Mouse (Mus musculus): Measurements from ENCODE around the gene Ankrd13d.
"Not testable (repeated sequence)": the region's sequence is repeated elsewhere in the genome, so short reads cannot be mapped to it uniquely, and the experiment has no call there.

Ankrd13d gene

GRCm38 (mm10) chr19:4264171-4264780, 18.7 kb downstream of the Ankrd13d start:
- no peak for DNase-seq (ENCODE audit: low spot score in 2 of 2)

- DNase-seq (ENCODE audit: low spot score in 2 of 2): no peak
Observed at GRCm38 (mm10) chr19:4263702-4264101, 19.2 kb downstream of the Ankrd13d start.

GRCm38 (mm10) chr19:4262756-4263155, 20.2 kb downstream of the Ankrd13d start:
- DNase-seq (ENCODE audit: low spot score in 2 of 2): no peak

GRCm38 (mm10) chr19:4261038-4261698, 21.8 kb downstream of the Ankrd13d start:
- DNase-seq (ENCODE audit: low spot score in 2 of 2): peak in 1 of 2 experiments; percentile 52

- no peak for DNase-seq (ENCODE audit: low spot score in 2 of 2)
Observed at GRCm38 (mm10) chr19:4257897-4258252, 25.1 kb downstream of the Ankrd13d start.

GRCm38 (mm10) chr19:4257216-4257896, 25.6 kb downstream of the Ankrd13d start:
- DNase-seq (ENCODE audit: low spot score in 2 of 2): peak; percentile 87 to 95

- DNase-seq (ENCODE audit: low spot score in 2 of 2): no peak
Observed at GRCm38 (mm10) chr19:4255583-4256162, 27.3 kb downstream of the Ankrd13d start.

- no peak for DNase-seq (ENCODE audit: low spot score in 2 of 2)
Observed at GRCm38 (mm10) chr19:4254230-4254629, 28.7 kb downstream of the Ankrd13d start.

GRCm38 (mm10) chr19:4248683-4249082, 34.3 kb downstream of the Ankrd13d start:
- DNase-seq (ENCODE audit: low spot score in 2 of 2): not testable (repeated sequence)

- DNase-seq (ENCODE audit: low spot score in 2 of 2): no peak
Observed at GRCm38 (mm10) chr19:4247010-4247409, 35.9 kb downstream of the Ankrd13d start.

- DNase-seq (ENCODE audit: low spot score in 2 of 2): no peak
Observed at GRCm38 (mm10) chr19:4244775-4245174, 38.2 kb downstream of the Ankrd13d start.

- DNase-seq (ENCODE audit: low spot score in 2 of 2): no peak
Observed at GRCm38 (mm10) chr19:4242416-4242815, 40.5 kb downstream of the Ankrd13d start.

- no peak for DNase-seq (ENCODE audit: low spot score in 2 of 2)
Observed at GRCm38 (mm10) chr19:4240247-4240668, 42.7 kb downstream of the Ankrd13d start.

GRCm38 (mm10) chr19:4234548-4234947, 48.4 kb downstream of the Ankrd13d start:
- no peak for DNase-seq (ENCODE audit: low spot score in 2 of 2)

GRCm38 (mm10) chr19:4232651-4233050, 50.3 kb downstream of the Ankrd13d start:
- no peak for DNase-seq (ENCODE audit: low spot score in 2 of 2)

- DNase-seq (ENCODE audit: low spot score in 2 of 2): no peak
Observed at GRCm38 (mm10) chr19:4232186-4232572, 50.8 kb downstream of the Ankrd13d start.

- DNase-seq (ENCODE audit: low spot score in 2 of 2): peak; percentile 84 to 96
Observed at GRCm38 (mm10) chr19:4231253-4232185, 51.4 kb downstream of the Ankrd13d start, which contains the start of gene Pold4. Gene Pold4, plus strand, starts transcription at chr19:4231899.

- DNase-seq (ENCODE audit: low spot score in 2 of 2): peak in 1 of 2 experiments; percentile 41
Observed at GRCm38 (mm10) chr19:4230415-4230814, 52.5 kb downstream of the Ankrd13d start.

GRCm38 (mm10) chr19:4229451-4230076, 53.4 kb downstream of the Ankrd13d start:
- DNase-seq (ENCODE audit: low spot score in 2 of 2): no peak

- DNase-seq (ENCODE audit: low spot score in 2 of 2): no peak
Observed at GRCm38 (mm10) chr19:4228891-4229290, 54.0 kb downstream of the Ankrd13d start.

Data from spleen, postnatal 10 days (tissue).